Mouse (Mus musculus): ENCODE measurements around the gene Nup155. TPM values are rescaled to one million over a fixed set of nuclear protein-coding genes. Genes with fewer than 3 reads are reported as not detected.

Gene Nup155
- polyA plus RNA-seq, 1 experiment from 2014 or later = 19.0 TPM

DNA sequence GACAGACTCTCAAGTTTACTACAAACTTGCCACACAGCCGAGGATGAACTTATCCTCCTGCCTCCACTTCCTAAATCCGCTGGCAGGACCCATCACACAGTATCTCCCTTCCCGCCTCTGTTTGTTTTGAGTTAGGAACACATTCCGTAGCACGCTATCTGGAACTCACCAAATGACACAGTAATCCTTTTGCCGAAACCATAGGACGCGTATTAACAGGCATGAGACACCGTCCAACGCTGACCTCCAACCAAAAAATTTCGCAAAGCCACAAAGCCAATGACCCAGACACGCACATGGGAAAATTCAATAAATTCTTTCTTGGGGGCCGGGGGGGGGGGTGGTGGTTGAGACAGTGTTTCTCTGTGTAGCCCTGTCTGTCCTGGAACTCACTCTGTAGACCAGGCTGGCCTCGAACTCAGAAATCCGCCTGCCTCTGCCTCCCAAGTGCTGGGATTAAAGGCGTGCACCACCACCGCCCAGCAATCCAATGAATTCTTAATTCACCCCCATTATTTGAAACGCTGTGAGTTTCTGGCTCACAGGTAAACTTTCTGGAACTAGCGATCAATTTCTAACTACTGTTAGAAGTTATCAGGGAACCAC is 610 bp upstream of the Nup155 start:
- peak overlapping the region; percentile 79 for H3K4me3 ChIP-seq
- ATAC-seq (ENCODE audit: low FRiP score, low read depth) = 0 out of 2 replicates have a peak, but pooled peaks have one; percentile 4
- WGBS = 60% methylated on average over 19 of the region's 19 CpGs
- H3K9me3 ChIP-seq = no peaks in the 10 kb centered on the region
- H3K36me3 ChIP-seq = peaks cover 21% of the 10 kb centered on the region
- H3K4me1 ChIP-seq = peaks cover 15% of the 10 kb centered on the region
- H3K27ac ChIP-seq = peak overlapping the region; percentile 75
- peak overlapping the region; percentile 71 for H3K4me2 ChIP-seq (replicated peaks)
- H3K27me3 ChIP-seq = no peaks in the 10 kb centered on the region
- peak overlapping the region; percentile 86 for H3K9ac ChIP-seq

DNA sequence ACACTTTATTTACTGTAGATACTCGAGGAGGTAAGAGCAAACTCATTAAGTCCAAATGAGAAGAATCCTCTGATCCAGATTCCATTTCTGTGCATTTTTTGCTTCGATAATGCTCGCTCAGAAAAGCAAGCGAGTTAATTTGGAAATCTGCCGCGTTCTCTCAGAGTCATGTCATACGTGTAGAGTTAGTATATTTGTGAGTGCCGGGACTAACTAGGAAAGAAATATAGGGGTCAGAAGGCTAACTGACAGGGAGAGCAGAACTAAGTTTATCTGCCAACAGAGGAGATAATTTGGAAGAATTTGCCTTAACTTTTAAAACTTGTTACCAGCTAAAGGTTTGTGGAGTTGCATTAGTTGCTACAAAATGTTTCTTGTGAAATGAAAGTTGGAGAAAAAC is 709 bp downstream of the Nup155 start:
- H3K36me3 ChIP-seq = peaks cover 31% of the 10 kb centered on the region
- ATAC-seq (ENCODE audit: low FRiP score, low read depth) = no peak
- peak overlapping the region; percentile 79 for H3K4me3 ChIP-seq
- no peaks in the 10 kb centered on the region for H3K9me3 ChIP-seq
- peak overlapping the region; percentile 71 for H3K4me2 ChIP-seq (replicated peaks)
- peak overlapping the region; percentile 86 for H3K9ac ChIP-seq
- H3K27me3 ChIP-seq = no peaks in the 10 kb centered on the region
- peaks cover 15% of the 10 kb centered on the region for H3K4me1 ChIP-seq
- 4% methylated on average over 8 of the region's 8 CpGs for WGBS
- H3K27ac ChIP-seq = peak overlapping the region; percentile 53; the same call in 1 of the 2 replicates

DNA sequence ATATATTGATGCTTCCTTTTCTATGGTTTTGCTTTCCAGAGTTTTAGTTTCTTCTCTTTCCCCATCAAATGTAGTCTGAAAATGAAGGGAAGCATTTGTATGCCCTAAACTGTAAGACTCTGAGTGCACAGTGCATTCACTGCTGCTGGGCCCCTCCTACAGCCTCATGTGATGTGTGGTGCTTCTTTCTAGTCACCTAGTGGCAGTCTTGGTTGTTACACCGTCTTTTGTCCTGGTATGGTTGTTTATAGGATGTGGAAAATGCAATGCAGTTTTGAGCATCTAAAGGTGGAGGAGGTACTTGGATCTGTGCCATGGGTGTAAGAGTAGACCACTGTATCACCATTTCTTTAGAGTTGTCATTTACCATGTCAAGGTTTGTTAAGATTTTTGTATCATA is 20.2 kb downstream of the Nup155 start:
- H3K9me3 ChIP-seq = no peaks in the 10 kb centered on the region
- H3K4me2 ChIP-seq (replicated peaks) = no peak overlapping the region
- no peak for ATAC-seq (ENCODE audit: low FRiP score, low read depth)
- H3K4me1 ChIP-seq = no peaks in the 10 kb centered on the region
- H3K9ac ChIP-seq = no peak overlapping the region
- H3K4me3 ChIP-seq = no peak overlapping the region
- H3K27me3 ChIP-seq = no peaks in the 10 kb centered on the region
- H3K27ac ChIP-seq = no peak overlapping the region
- H3K36me3 ChIP-seq = peaks cover 79% of the 10 kb centered on the region
- whole genome bisulfite sequencing = 68% methylated on average over 1 of the region's 1 CpGs

DNA sequence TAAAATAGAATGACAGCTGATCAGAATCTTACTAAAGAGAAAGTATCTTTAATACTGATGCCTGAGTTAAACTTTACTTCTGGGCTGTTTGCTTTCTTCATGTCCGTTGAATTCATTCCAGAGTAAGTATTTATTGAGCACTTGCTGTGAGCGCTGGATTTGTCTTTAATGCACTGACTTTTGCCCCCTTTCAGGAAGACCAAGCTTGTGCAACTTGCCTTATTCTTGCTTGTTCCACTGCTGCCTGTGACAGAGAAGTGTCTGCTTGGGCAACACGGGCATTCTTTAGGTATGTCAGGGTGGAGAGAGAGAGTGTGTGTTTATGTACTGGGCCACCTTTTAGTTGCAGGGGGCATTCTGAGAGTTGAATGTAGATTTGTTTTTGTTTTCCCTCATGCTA is 22.2 kb downstream of the Nup155 start:
- Histone ChIP-seq H3K4me2 (replicated peaks) (no peak overlapping the region), H3K9ac (no peak overlapping the region), H3K27ac (no peak overlapping the region), H3K27me3 (no peaks in the 10 kb centered on the region), H3K4me1 (no peaks in the 10 kb centered on the region), H3K4me3 (no peak overlapping the region), H3K9me3 (no peaks in the 10 kb centered on the region), H3K36me3 (peaks cover 91% of the 10 kb centered on the region)
- 93% methylated on average over 3 of the region's 3 CpGs for WGBS
- no peak for ATAC-seq (ENCODE audit: low FRiP score, low read depth)

DNA sequence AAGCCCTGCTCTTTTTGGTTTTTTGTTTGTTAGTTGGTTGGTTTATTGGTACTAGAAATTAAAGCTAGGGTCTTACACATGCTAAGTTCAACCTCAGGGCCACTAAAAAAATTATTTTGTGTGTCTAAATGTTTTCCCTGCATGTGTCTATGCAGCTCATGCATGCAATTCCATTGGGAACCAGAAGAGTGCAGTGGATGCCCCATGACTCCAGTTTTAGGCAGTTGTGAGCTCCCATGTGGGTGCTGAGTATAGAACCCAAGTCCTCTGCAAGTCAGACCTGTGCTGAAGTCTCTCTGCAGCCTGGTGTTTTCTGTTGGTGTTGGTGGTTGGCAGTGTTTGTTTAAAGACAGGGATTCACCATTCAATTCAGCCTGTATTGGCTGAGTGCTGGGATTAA is 22.7 kb downstream of the Nup155 start:
- Histone ChIP-seq H3K4me1 (no peaks in the 10 kb centered on the region), H3K36me3 (peaks cover 91% of the 10 kb centered on the region), H3K27me3 (no peaks in the 10 kb centered on the region), H3K9ac (no peak overlapping the region), H3K9me3 (no peaks in the 10 kb centered on the region), H3K4me2 (replicated peaks) (no peak overlapping the region), H3K27ac (no peak overlapping the region), H3K4me3 (no peak overlapping the region)
- no peak for ATAC-seq (ENCODE audit: low FRiP score, low read depth)

DNA sequence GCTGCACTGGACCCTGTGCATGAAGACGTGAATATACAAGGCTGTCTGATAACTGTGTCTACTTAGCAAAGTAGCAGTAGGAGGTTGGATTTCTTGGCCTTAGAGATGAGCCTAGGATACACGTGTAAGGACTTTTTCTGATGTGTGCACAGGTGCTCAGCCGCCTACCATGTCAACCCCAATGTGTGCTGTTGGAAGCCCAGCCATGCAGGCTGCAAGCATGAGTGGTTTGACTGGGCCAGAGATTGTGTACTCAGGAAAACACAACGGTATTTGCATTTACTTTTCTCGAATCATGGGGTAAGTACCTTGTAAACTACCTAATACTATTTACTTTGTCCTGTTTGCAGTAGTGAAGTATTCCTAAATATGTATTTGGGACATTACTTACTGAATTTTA is 26.5 kb downstream of the Nup155 start:
- H3K4me2 ChIP-seq (replicated peaks) = no peak overlapping the region
- H3K27ac ChIP-seq = no peak overlapping the region
- ATAC-seq (ENCODE audit: low FRiP score, low read depth) = no peak
- no peaks in the 10 kb centered on the region for H3K4me1 ChIP-seq
- no peak overlapping the region for H3K9ac ChIP-seq
- peaks cover 91% of the 10 kb centered on the region for H3K36me3 ChIP-seq
- no peaks in the 10 kb centered on the region for H3K9me3 ChIP-seq
- no peak overlapping the region for H3K4me3 ChIP-seq
- H3K27me3 ChIP-seq = no peaks in the 10 kb centered on the region
- WGBS = 93% methylated on average over 5 of the region's 5 CpGs

DNA sequence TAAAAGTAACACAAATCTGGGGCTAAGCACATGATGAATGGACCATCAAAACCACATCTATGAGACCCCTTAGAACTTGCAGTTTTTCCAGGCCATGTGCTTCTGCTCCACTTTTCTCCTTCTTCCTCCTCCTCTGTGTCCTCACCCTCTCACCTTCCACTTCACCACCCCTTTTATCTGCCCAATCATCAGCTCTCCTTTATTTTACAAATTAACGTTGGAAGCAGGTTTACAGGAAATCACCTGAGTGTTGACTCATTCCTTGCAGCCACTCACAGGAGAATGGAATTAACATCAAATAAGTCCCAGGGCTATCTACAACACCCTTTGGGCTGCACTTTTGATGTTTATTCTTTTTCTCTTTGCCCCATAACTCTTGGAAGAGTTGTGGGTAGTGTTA is 52.8 kb downstream of the Nup155 start:
- Histone ChIP-seq H3K9me3 (no peaks in the 10 kb centered on the region), H3K27ac (no peak overlapping the region), H3K4me3 (no peak overlapping the region), H3K27me3 (no peaks in the 10 kb centered on the region), H3K9ac (no peak overlapping the region), H3K4me1 (no peaks in the 10 kb centered on the region), H3K36me3 (peaks cover 48% of the 10 kb centered on the region), H3K4me2 (replicated peaks) (no peak overlapping the region)
- ATAC-seq (ENCODE audit: low FRiP score, low read depth) = no peak
- WGBS = 82% methylated on average over 1 of the region's 1 CpGs

DNA sequence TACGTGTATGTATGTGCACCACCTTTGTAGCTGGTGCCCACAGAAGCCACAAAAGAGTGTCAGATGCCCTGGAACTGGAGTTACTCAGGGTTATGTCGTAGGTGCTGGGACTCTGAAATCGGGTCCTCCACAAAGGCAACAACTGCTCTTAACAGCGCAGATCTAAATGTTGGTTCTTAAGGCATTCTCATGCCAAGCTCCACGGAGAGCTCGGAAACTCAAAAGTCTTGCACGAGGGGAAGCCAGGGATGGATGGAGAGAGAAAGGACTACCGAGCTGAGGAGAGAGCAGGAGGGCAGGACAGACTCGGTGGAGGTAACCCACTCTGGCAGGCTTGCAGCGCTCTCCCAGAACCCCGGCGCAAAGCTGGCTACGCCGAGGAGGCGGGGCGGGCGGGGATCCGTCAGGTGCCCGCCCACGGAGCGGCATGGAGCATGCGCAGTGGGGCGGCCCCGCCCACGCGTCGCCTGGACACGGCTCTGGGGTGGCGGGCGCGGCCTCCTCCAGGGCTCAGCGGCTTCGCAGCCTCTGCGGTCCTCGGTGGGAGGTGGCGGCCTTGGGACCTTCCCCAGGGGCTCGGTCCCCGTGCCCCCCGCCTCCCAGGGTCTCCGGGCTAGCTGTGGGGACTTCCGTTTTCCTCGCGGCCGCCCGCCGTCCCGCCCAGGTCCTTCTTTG is 59.7 kb downstream of the Nup155 start, which contains the start of gene Cplane1:
Gene Cplane1, plus strand, starts transcription at position 516 of the 675 bp plus-strand sequence.
- H3K4me1 ChIP-seq = peaks cover 8% of the 10 kb centered on the region
- H3K4me3 ChIP-seq = peak within 1 kb of the TSS; percentile 91
- WGBS = under 1% methylated on average over 44 of the region's 47 CpGs
- peak within 1 kb of the TSS; percentile 66 for H3K4me2 ChIP-seq (replicated peaks)
- H3K27me3 ChIP-seq = no peaks in the 10 kb centered on the region
- ATAC-seq (ENCODE audit: low FRiP score, low read depth) = peak; percentile 97
- H3K9me3 ChIP-seq = no peaks in the 10 kb centered on the region
- H3K27ac ChIP-seq = peak within 1 kb of the TSS; percentile 86
- H3K9ac ChIP-seq = peak within 1 kb of the TSS; percentile 92
- peaks cover 21% of the 10 kb centered on the region for H3K36me3 ChIP-seq

DNA sequence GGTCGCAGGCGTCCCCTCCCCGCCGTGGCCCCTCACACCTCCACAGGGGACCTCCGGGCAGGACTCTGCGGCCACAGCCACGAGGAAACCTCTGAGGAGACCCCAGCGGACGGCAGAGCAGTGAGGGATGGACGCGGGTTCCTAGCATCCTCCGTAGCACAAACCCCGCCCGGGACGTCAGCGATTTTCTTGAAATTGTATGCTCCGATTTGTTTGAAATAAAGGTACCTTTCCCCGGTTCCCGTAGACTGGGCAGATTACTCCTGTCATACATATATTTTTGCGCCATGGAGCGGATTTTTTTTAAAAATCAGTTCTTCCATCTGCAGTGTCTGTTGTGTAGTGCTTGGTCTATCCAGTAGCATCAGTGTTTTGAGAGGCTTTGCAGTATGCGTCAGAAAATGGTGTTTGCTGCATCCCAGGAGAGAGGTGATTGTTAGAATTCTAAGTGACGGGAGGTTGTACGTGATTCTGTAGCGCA is 60.2 kb downstream of the Nup155 start:
- peaks cover 8% of the 10 kb centered on the region for H3K4me1 ChIP-seq
- under 1% methylated on average over 25 of the region's 25 CpGs for WGBS
- ATAC-seq (ENCODE audit: low FRiP score, low read depth) = peak; percentile 79

DNA sequence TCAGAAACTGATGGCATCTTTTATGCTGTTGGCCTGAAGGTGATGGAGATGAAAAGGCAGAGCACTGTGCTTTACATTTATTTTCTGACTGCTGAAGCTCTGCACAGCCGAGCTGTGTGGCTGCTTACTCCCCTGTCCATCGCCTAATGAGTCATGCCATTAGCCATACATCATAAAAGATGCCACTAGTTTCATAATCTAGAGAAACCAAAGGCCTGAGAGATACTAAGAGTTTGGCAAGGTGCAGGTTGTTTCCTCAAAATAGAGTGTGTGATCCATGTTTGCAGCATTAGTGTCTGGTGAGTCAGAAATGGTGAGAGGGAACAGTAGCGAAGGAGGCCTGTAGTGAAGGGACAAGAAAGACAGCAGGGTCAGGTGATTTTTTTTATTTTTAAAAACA is 80.5 kb downstream of the Nup155 start:
- Histone ChIP-seq H3K9ac (no peak overlapping the region), H3K27ac (no peak overlapping the region), H3K4me2 (replicated peaks) (no peak overlapping the region), H3K36me3 (peaks cover 75% of the 10 kb centered on the region), H3K27me3 (no peaks in the 10 kb centered on the region), H3K9me3 (no peaks in the 10 kb centered on the region), H3K4me1 (no peaks in the 10 kb centered on the region), H3K4me3 (no peak overlapping the region)
- ATAC-seq (ENCODE audit: low FRiP score, low read depth) = no peak
- 89% methylated on average over 3 of the region's 3 CpGs for WGBS

More for the DNA sequence above, 60.2 kb downstream of the Nup155 start:
- Histone ChIP-seq H3K27me3 (no peaks in the 10 kb centered on the region), H3K36me3 (peaks cover 21% of the 10 kb centered on the region), H3K9ac (peak overlapping the region; percentile 92), H3K9me3 (no peaks in the 10 kb centered on the region), H3K27ac (peak overlapping the region; percentile 76; the same call in 1 of the 2 replicates), H3K4me3 (peak overlapping the region; percentile 91), H3K4me2 (replicated peaks) (peak overlapping the region; percentile 66)

DNA sequence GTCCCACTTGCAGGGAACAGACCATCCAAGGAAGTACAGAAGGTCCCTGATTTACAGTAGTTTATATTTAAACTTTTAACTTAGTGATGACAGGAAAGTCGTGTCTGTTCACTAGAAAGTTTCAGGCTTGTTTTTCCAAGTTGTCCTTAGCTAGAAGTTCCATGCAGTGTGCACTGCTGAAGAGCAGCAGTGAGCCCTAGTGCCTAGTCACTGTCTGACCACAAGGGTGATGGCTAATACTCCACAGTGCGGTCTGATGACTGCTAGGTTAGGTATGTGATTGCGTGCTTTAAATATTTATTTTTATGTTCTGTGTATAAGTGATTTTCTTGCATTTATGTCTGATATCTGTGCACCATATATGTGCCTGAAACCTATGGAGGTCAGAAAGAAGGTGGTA is 81.4 kb downstream of the Nup155 start:
- no peak overlapping the region for H3K4me2 ChIP-seq (replicated peaks)
- no peaks in the 10 kb centered on the region for H3K4me1 ChIP-seq
- no peak overlapping the region for H3K9ac ChIP-seq
- 91% methylated on average over 3 of the region's 3 CpGs for WGBS
- peaks cover 80% of the 10 kb centered on the region for H3K36me3 ChIP-seq
- no peak for ATAC-seq (ENCODE audit: low FRiP score, low read depth)
- H3K9me3 ChIP-seq = no peaks in the 10 kb centered on the region
- H3K27ac ChIP-seq = no peak overlapping the region
- no peaks in the 10 kb centered on the region for H3K27me3 ChIP-seq
- no peak overlapping the region for H3K4me3 ChIP-seq

DNA sequence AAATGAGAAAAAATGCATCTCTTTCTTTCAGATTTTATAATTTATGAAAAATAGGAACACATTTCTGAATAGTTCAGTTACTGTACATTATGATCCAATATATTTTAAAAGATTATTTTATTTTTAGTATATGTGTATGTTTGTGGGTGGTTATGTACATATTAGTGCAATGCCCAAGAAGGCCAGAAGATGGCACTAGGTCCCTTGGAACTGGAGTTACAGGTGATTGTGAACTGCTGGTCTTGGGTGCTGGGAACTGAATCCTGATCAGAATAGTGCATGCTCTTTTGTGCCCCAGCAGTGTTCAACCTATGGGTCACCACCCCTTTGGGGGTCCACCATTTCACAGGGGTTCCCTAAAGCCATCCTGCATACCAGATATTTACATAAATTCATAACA is 91.2 kb downstream of the Nup155 start:
- Histone ChIP-seq H3K4me3 (no peak overlapping the region), H3K27ac (no peak overlapping the region), H3K4me1 (no peaks in the 10 kb centered on the region), H3K36me3 (peaks cover 81% of the 10 kb centered on the region), H3K9me3 (no peaks in the 10 kb centered on the region), H3K27me3 (no peaks in the 10 kb centered on the region), H3K4me2 (replicated peaks) (no peak overlapping the region), H3K9ac (no peak overlapping the region)
- no peak for ATAC-seq (ENCODE audit: low FRiP score, low read depth)

All from limb, embryonic 13.5 days (tissue).